Comparison of ENCODE assay signal across 8 mouse cellular contexts in genomic region chr7:45642503-45643255, GRCm38 (mm10). TPM values are rescaled to one million over a fixed set of nuclear protein-coding genes. Genes with fewer than 3 reads are reported as not detected.
A peak's percentile ranks its signal among the peaks of the same experiment; 100 is the strongest.
DNase-seq lines count a peak whose midpoint lies in the region; ATAC-seq lines count a peak whose summit lies in the region.

No protein-coding gene starts in this region.

- no peaks in the 10 kb centered on the region for H3K9me3 ChIP-seq in kidney, embryonic 14.5 days (ENCODE audit: control insufficient read depth, low read length)
- no peaks in the 10 kb centered on the region for H3K9me3 ChIP-seq in embryonic facial prominence, embryonic 10.5 days
- H3K9me3 ChIP-seq in hindbrain, embryonic 16.5 days (ENCODE audit: control insufficient read depth, low read length), result no peaks in the 10 kb centered on the region
- H3K9me3 ChIP-seq in midbrain, embryonic 15.5 days, result no peaks in the 10 kb centered on the region

- H3K4me2 ChIP-seq in kidney, embryonic 14.5 days (replicated peaks; ENCODE audit: low read depth, low read length), result peak overlapping the region; percentile 82
- peak overlapping the region; percentile 77 for H3K4me2 ChIP-seq in hindbrain, embryonic 16.5 days (ENCODE audit: low read length)
- H3K4me2 ChIP-seq in midbrain, embryonic 15.5 days, result peak overlapping the region; percentile 64

- H3K9ac ChIP-seq in kidney, embryonic 14.5 days (ENCODE audit: low read depth, low read length), result peak overlapping the region; percentile 76
- peak overlapping the region; percentile 74 for H3K9ac ChIP-seq in hindbrain, embryonic 16.5 days (ENCODE audit: low read depth, low read length)
- peak overlapping the region; percentile 66 for H3K9ac ChIP-seq in midbrain, embryonic 15.5 days

- ATAC-seq in kidney, embryonic 14.5 days (ENCODE audit: low FRiP score, low TSS enrichment), result no peak
- ATAC-seq in hindbrain, embryonic 16.5 days, result no peak
- ATAC-seq in midbrain, embryonic 15.5 days (replicated peaks), result no peak

- peaks cover 46% of the 10 kb centered on the region for H3K4me1 ChIP-seq in kidney, embryonic 14.5 days (ENCODE audit: control insufficient read depth, insufficient read depth, low read length)
- peaks cover 68% of the 10 kb centered on the region for H3K4me1 ChIP-seq in embryonic facial prominence, embryonic 10.5 days
- peaks cover 18% of the 10 kb centered on the region for H3K4me1 ChIP-seq in hindbrain, embryonic 16.5 days (ENCODE audit: control insufficient read depth, insufficient read depth, low read depth, low read length)
- peaks cover 32% of the 10 kb centered on the region for H3K4me1 ChIP-seq in midbrain, embryonic 15.5 days

- 30% methylated on average over 16 of the region's 16 CpGs for WGBS in kidney, embryonic 14.5 days
- WGBS in embryonic facial prominence, embryonic 10.5 days, result 36% methylated on average over 16 of the region's 16 CpGs
- WGBS in hindbrain, embryonic 16.5 days, result 37% methylated on average over 16 of the region's 16 CpGs
- WGBS in midbrain, embryonic 15.5 days, result 40% methylated on average over 16 of the region's 16 CpGs

- peak overlapping the region; percentile 92 for H3K27ac ChIP-seq in kidney, embryonic 14.5 days (ENCODE audit: low read depth, low read length)
- peak overlapping the region; percentile 96 for H3K27ac ChIP-seq in embryonic facial prominence, embryonic 10.5 days (replicated peaks)
- peak overlapping the region; percentile 80 for H3K27ac ChIP-seq in hindbrain, embryonic 16.5 days (ENCODE audit: low read depth, low read length)
- H3K27ac ChIP-seq in midbrain, embryonic 15.5 days, result peak overlapping the region; percentile 87

- DNase-seq in kidney, postnatal 4 days, result no peak
- no peak for DNase-seq in embryonic facial prominence, embryonic 10.5 days (ENCODE audit: low spot score)
- DNase-seq in testis, postnatal 10 days (ENCODE audit: low spot score), result no peak
- DNase-seq in thymus, postnatal 10 days (ENCODE audit: low spot score in 2 of 2), result no peak
- DNase-seq in ovary, postnatal 10 days (ENCODE audit: low spot score), result no peak

- H3K27me3 ChIP-seq in kidney, embryonic 14.5 days (ENCODE audit: control insufficient read depth, insufficient read depth, low read length), result no peaks in the 10 kb centered on the region
- H3K27me3 ChIP-seq in embryonic facial prominence, embryonic 10.5 days (replicated peaks; ENCODE audit: low read depth, poor library complexity, severe bottlenecking), result peaks cover 26% of the 10 kb centered on the region
- no peaks in the 10 kb centered on the region for H3K27me3 ChIP-seq in hindbrain, embryonic 16.5 days (replicated peaks; ENCODE audit: control insufficient read depth, insufficient read depth, low read length)
- no peaks in the 10 kb centered on the region; the same call in 1 of the 2 replicates for H3K27me3 ChIP-seq in midbrain, embryonic 15.5 days (replicated peaks)

- no peaks in the 10 kb centered on the region for H3K36me3 ChIP-seq in kidney, embryonic 14.5 days (ENCODE audit: control insufficient read depth, insufficient read depth, low read length)
- H3K36me3 ChIP-seq in embryonic facial prominence, embryonic 10.5 days (replicated peaks), result no peaks in the 10 kb centered on the region
- no peaks in the 10 kb centered on the region for H3K36me3 ChIP-seq in hindbrain, embryonic 16.5 days (ENCODE audit: control insufficient read depth, insufficient read depth, low read length)
- no peaks in the 10 kb centered on the region for H3K36me3 ChIP-seq in midbrain, embryonic 15.5 days (replicated peaks)

- H3K4me3 ChIP-seq in kidney, embryonic 14.5 days (ENCODE audit: low read length), result peak overlapping the region; percentile 46
- H3K4me3 ChIP-seq in embryonic facial prominence, embryonic 10.5 days, result peak overlapping the region; percentile 66
- H3K4me3 ChIP-seq in hindbrain, embryonic 16.5 days (ENCODE audit: low read length), result peak overlapping the region; percentile 43
- peak overlapping the region; percentile 46 for H3K4me3 ChIP-seq in midbrain, embryonic 15.5 days

RNA-seq across cellular contexts. Expression of gene Mamstr, which starts 2.9 kb away (rescaled TPM):
- polyA plus RNA-seq in kidney, embryonic 14.5 days (2014; fragmentation: Nextera tagmentation; extraction: Ambion mirVana), result 3.6 and 5.0 TPM in 2 replicates
- polyA plus RNA-seq in embryonic facial prominence, embryonic 10.5 days (2016; fragmentation: Nextera tagmentation; extraction: Ambion mirVana), result 1.3 and 3.1 TPM in 2 replicates
- 2.9 and 5.2 TPM in 2 replicates for polyA plus RNA-seq in hindbrain, embryonic 16.5 days (2015; fragmentation: Nextera tagmentation; extraction: Ambion mirVana)
- polyA plus RNA-seq in midbrain, embryonic 15.5 days (2015; fragmentation: Nextera tagmentation; extraction: Ambion mirVana), result 3.6 and 3.8 TPM in 2 replicates

RNA-seq across cellular contexts. Expression of gene Rasip1, which starts 15.4 kb away (rescaled TPM):
- 12.1 and 18.7 TPM in 2 replicates for polyA plus RNA-seq in kidney, embryonic 14.5 days (2014; fragmentation: Nextera tagmentation; extraction: Ambion mirVana)
- polyA plus RNA-seq in embryonic facial prominence, embryonic 10.5 days (2016; fragmentation: Nextera tagmentation; extraction: Ambion mirVana), result 6.5 and 6.8 TPM in 2 replicates
- 16.7 and 17.5 TPM in 2 replicates for polyA plus RNA-seq in hindbrain, embryonic 16.5 days (2015; fragmentation: Nextera tagmentation; extraction: Ambion mirVana)
- 21.8 and 23.1 TPM in 2 replicates for polyA plus RNA-seq in midbrain, embryonic 15.5 days (2015; fragmentation: Nextera tagmentation; extraction: Ambion mirVana)

RNA-seq across cellular contexts. Expression of gene Izumo1, which starts 21.1 kb away (rescaled TPM):
- 0.11 and 0.23 TPM in 2 replicates for polyA plus RNA-seq in kidney, embryonic 14.5 days (2014; fragmentation: Nextera tagmentation; extraction: Ambion mirVana)
- 0.07 and 0.10 TPM in 2 replicates for polyA plus RNA-seq in embryonic facial prominence, embryonic 10.5 days (2016; fragmentation: Nextera tagmentation; extraction: Ambion mirVana)
- polyA plus RNA-seq in hindbrain, embryonic 16.5 days (2015; fragmentation: Nextera tagmentation; extraction: Ambion mirVana), result not detected in 2 replicates
- polyA plus RNA-seq in midbrain, embryonic 15.5 days (2015; fragmentation: Nextera tagmentation; extraction: Ambion mirVana), result not detected in 2 replicates

RNA-seq across cellular contexts. Expression of gene Fut2, which starts 23.5 kb away (rescaled TPM):
- 0.26 and 0.31 TPM in 2 replicates for polyA plus RNA-seq in kidney, embryonic 14.5 days (2014; fragmentation: Nextera tagmentation; extraction: Ambion mirVana)
- polyA plus RNA-seq in embryonic facial prominence, embryonic 10.5 days (2016; fragmentation: Nextera tagmentation; extraction: Ambion mirVana), result 0.07 and 0.16 TPM in 2 replicates
- polyA plus RNA-seq in hindbrain, embryonic 16.5 days (2015; fragmentation: Nextera tagmentation; extraction: Ambion mirVana), result 0.09 and 0.19 TPM in 2 replicates
- polyA plus RNA-seq in midbrain, embryonic 15.5 days (2015; fragmentation: Nextera tagmentation; extraction: Ambion mirVana), result 0.05 and 0.18 TPM in 2 replicates

RNA-seq across cellular contexts. Expression of gene Fut1, which starts 25.6 kb away (rescaled TPM):
- 0.14 TPM in 2 replicates for polyA plus RNA-seq in kidney, embryonic 14.5 days (2014; fragmentation: Nextera tagmentation; extraction: Ambion mirVana)
- polyA plus RNA-seq in embryonic facial prominence, embryonic 10.5 days (2016; fragmentation: Nextera tagmentation; extraction: Ambion mirVana), result 0.07 and 0.44 TPM in 2 replicates
- not detected in 2 replicates for polyA plus RNA-seq in hindbrain, embryonic 16.5 days (2015; fragmentation: Nextera tagmentation; extraction: Ambion mirVana)
- not detected in 2 replicates for polyA plus RNA-seq in midbrain, embryonic 15.5 days (2015; fragmentation: Nextera tagmentation; extraction: Ambion mirVana)
